Mouse (Mus musculus): ENCODE data around the gene Gpr87. TPM values are rescaled to one million over a fixed set of nuclear protein-coding genes. Genes with fewer than 3 reads are reported as not detected.

The Gpr87 gene
- total and polyA plus RNA-seq, 3 experiments = not detected

DNA sequence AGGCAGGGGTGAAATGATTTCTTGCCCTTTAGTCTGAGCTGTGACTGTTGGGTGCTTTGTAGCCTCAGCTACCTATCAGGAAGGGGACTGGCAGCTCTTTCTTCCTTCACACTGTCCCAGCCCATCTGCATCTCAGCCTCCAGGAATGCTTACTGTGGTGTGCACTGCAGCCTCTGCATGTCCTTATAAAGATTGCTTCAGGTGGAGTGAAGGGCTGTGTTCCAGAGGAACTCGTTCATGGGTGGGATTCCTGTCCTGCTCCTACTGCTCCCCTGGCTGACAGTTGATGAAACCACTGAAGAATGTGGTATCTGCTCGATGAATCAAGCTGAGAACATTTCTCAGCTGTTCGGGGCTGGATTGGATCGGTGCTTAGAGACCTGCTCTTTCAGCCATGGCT is 7.6 kb downstream of the Gpr87 start:
- TF ChIP-seq MEF2A (IDR thresholded peaks at IDR 0.05; ENCODE audit: extremely low read depth, insufficient replicate concordance, low read depth, low read length, poor library complexity, severe bottlenecking) (no peak), GABPA (IDR thresholded peaks at IDR 0.05; ENCODE audit: low read depth, low read length) (no peak), E2F4 (IDR thresholded peaks at IDR 0.05; ENCODE audit: borderline replicate concordance, low read depth, low read length) (no peak), ZC3H11A (IDR thresholded peaks at IDR 0.05; ENCODE audit: low read depth, low read length) (no peak), BHLHE40 (IDR thresholded peaks at IDR 0.05; ENCODE audit: borderline replicate concordance, low read depth, low read length) (no peak), TBP (IDR thresholded peaks at IDR 0.05; ENCODE audit: low read depth, low read length) (no peak), ZMIZ1 (IDR thresholded peaks at IDR 0.05; ENCODE audit: low read depth, low read length) (no peak), NRF1 (IDR thresholded peaks at IDR 0.05; ENCODE audit: insufficient read depth, low read depth, low read length, poor library complexity, severe bottlenecking) (no peak)
- H3K9me3 ChIP-seq (replicated peaks; ENCODE audit: insufficient read depth, low read length) = no peaks in the 10 kb centered on the region
- H3K4me3 ChIP-seq (ENCODE audit: control insufficient read depth in 1 of 2, insufficient read depth in 1 of 2, low read depth in 2 of 2, low read length in 2 of 2) = no peak overlapping the region
- DNase-seq (ENCODE audit: low read depth, low spot score) = no peak
- H3K36me3 ChIP-seq (ENCODE audit: control insufficient read depth in 1 of 2, insufficient read depth in 2 of 2, low read length in 2 of 2) = no peaks in the 10 kb centered on the region
- H3K27ac ChIP-seq (ENCODE audit: control insufficient read depth, low read depth, low read length) = no peak overlapping the region
- H3K9ac ChIP-seq (ENCODE audit: control insufficient read depth, low read depth, low read length, poor library complexity, severe bottlenecking) = no peak overlapping the region
- H3K79me2 ChIP-seq (ENCODE audit: control insufficient read depth, insufficient read depth, low read length, poor library complexity) = no peaks in the 10 kb centered on the region
- peaks cover 6 to 7% of the 10 kb centered on the region in 2 experiments; a peak in 3 of 4 replicates for H3K27me3 ChIP-seq (ENCODE audit: control insufficient read depth in 1 of 2, insufficient read depth in 2 of 2, low read length in 2 of 2)
- no peaks in the 10 kb centered on the region for H3K4me1 ChIP-seq (ENCODE audit: control insufficient read depth in 1 of 2, insufficient read depth in 2 of 2, low read length in 2 of 2)

DNA sequence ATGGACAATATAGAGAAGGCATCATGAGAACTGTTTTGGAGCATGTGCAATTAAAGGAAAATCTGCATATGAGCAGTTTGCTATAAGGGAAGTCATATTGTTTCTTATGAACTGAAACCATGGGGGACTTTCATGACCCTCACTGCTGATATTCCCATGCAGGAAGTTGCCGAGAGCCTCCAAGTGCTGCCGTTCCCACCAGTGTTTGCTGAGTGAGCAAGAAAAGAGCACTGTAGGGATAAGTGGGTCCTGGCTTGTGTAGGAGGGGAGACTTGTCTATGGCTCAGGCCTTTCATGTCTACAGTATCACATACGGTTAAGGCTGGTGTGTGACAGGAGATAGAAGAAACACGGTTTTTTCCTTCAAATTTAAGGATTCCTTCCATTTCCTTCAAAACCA is 9.2 kb downstream of the Gpr87 start:
- Histone ChIP-seq H3K4me3 (ENCODE audit: control insufficient read depth in 1 of 2, insufficient read depth in 1 of 2, low read depth in 2 of 2, low read length in 2 of 2) (no peak overlapping the region), H3K27me3 (ENCODE audit: control insufficient read depth in 1 of 2, insufficient read depth in 2 of 2, low read length in 2 of 2) (peaks cover 3 to 5% of the 10 kb centered on the region in 2 experiments; a peak in 2 of 4 replicates), H3K27ac (ENCODE audit: control insufficient read depth, low read depth, low read length) (no peak overlapping the region), H3K4me1 (ENCODE audit: control insufficient read depth in 1 of 2, insufficient read depth in 2 of 2, low read length in 2 of 2) (no peaks in the 10 kb centered on the region; a peak in 1 of 4 replicates), H3K79me2 (ENCODE audit: control insufficient read depth, insufficient read depth, low read length, poor library complexity) (no peaks in the 10 kb centered on the region), H3K9me3 (replicated peaks; ENCODE audit: insufficient read depth, low read length) (no peaks in the 10 kb centered on the region), H3K36me3 (ENCODE audit: control insufficient read depth in 1 of 2, insufficient read depth in 2 of 2, low read length in 2 of 2) (no peaks in the 10 kb centered on the region), H3K9ac (ENCODE audit: control insufficient read depth, low read depth, low read length, poor library complexity, severe bottlenecking) (no peak overlapping the region)
- TF ChIP-seq CHD1 (IDR thresholded peaks at IDR 0.05; ENCODE audit: low read depth, low read length) = no peak
- TF ChIP-seq MAX (IDR thresholded peaks at IDR 0.05; ENCODE audit: low read length) = no peak
- TF ChIP-seq E2F4 (IDR thresholded peaks at IDR 0.05; ENCODE audit: borderline replicate concordance, low read depth, low read length) = no peak
- no peak for TF ChIP-seq TBP (IDR thresholded peaks at IDR 0.05; ENCODE audit: low read depth, low read length)
- TF ChIP-seq TAL1 (IDR thresholded peaks at IDR 0.05; ENCODE audit: low read length) = no peak
- no peak for TF ChIP-seq GATA1 (IDR thresholded peaks at IDR 0.05; ENCODE audit: low read depth, low read length)
- no peak for TF ChIP-seq RAD21 (IDR thresholded peaks at IDR 0.05; ENCODE audit: low read depth, low read length)
- no peak for TF ChIP-seq ZC3H11A (IDR thresholded peaks at IDR 0.05; ENCODE audit: low read depth, low read length)
- TF ChIP-seq MAZ (IDR thresholded peaks at IDR 0.05; ENCODE audit: low read depth, low read length) = no peak
- TF ChIP-seq EP300 (IDR thresholded peaks at IDR 0.05; ENCODE audit: low read depth in 1 of 2, low read length in 2 of 2) = no peak
- TF ChIP-seq ZMIZ1 (IDR thresholded peaks at IDR 0.05; ENCODE audit: low read depth, low read length) = no peak
- TF ChIP-seq MEF2A (IDR thresholded peaks at IDR 0.05; ENCODE audit: extremely low read depth, insufficient replicate concordance, low read depth, low read length, poor library complexity, severe bottlenecking) = no peak
- no peak for TF ChIP-seq USF2 (IDR thresholded peaks at IDR 0.05; ENCODE audit: borderline replicate concordance in 1 of 2, insufficient read depth in 1 of 2, low read depth in 1 of 2, low read length in 2 of 2)
- no peak for TF ChIP-seq MAFK (IDR thresholded peaks at IDR 0.05; ENCODE audit: borderline replicate concordance, low read depth, low read length)
- no peak for TF ChIP-seq SIN3A (IDR thresholded peaks at IDR 0.05; ENCODE audit: low read length)
- no peak for TF ChIP-seq POLR2AphosphoS5 (IDR thresholded peaks at IDR 0.05; ENCODE audit: borderline replicate concordance, low read depth, low read length)
- TF ChIP-seq POLR2A (IDR thresholded peaks at IDR 0.05; ENCODE audit: control insufficient read depth in 1 of 2, insufficient read depth in 1 of 2, low read depth in 1 of 2, low read length in 2 of 2, poor library complexity in 1 of 2) = no peak
- TF ChIP-seq HCFC1 (IDR thresholded peaks at IDR 0.05; ENCODE audit: low read depth, low read length) = no peak
- DNase-seq (ENCODE audit: low read depth, low spot score) = no peak
